Mouse (Mus musculus) kidney, embryonic 16.5 days (tissue): ENCODE results near the gene Cd47. TPM values are rescaled to one million over a fixed set of nuclear protein-coding genes. Genes with fewer than 3 reads are reported as not detected.

Source experiments
- ATAC-seq: fragments of 200-750 bp; cut with Nextera tagmentation; 2 replicates; pipeline ENCODE4 v1.8.0; 2017; ENCODE audit warnings: moderate TSS enrichment; ENCODE audit not compliant: low FRiP score, low TSS enrichment
- H3K27ac ChIP-seq: fragments of 300-500 bp; sonication (generic); 2 replicates; pipeline ENCODE4 v1.5.1; 2014; ENCODE audit warnings: low read length
- H3K27me3 ChIP-seq: fragments of 300-500 bp; sonication (generic); 2 replicates; pipeline ENCODE4 v1.6.1; 2014; ENCODE audit warnings: low read length, control low read depth, mixed read lengths; ENCODE audit not compliant: insufficient read depth
- H3K36me3 ChIP-seq: fragments of 300-500 bp; sonication (generic); 2 replicates; pipeline ENCODE4 v1.6.1; 2014; ENCODE audit warnings: low read length, control low read depth, mixed read lengths; ENCODE audit not compliant: insufficient read depth
- H3K4me1 ChIP-seq: fragments of 300-500 bp; sonication (generic); 2 replicates; pipeline ENCODE4 v1.6.1; 2014; ENCODE audit warnings: low read length, control low read depth, mixed read lengths; ENCODE audit not compliant: insufficient read depth
- H3K4me2 ChIP-seq: fragments of 300-500 bp; sonication (generic); replicated peaks from 2 replicates; pipeline ENCODE4 v1.6.1; 2014; ENCODE audit warnings: low read depth, low read length
- H3K4me3 ChIP-seq: fragments of 300-500 bp; sonication (generic); 2 replicates; pipeline ENCODE4 v1.5.1; 2014; ENCODE audit warnings: mild to moderate bottlenecking, low read length
- H3K9ac ChIP-seq: fragments of 300-500 bp; sonication (generic); replicated peaks from 2 replicates; pipeline ENCODE4 v1.6.1; 2014; ENCODE audit warnings: low read length
- H3K9me3 ChIP-seq: fragments of 300-500 bp; sonication (generic); 2 replicates; pipeline ENCODE4 v1.6.1; 2016; ENCODE audit warnings: low read length, control low read depth
- WGBS: fragments of 180-500 bp; shearing (Covaris S2); extraction: QIAGEN DNeasy Blood & Tissue Kit; methylation state at CpG from one replicate; pipeline ENCODE4 v1.1.7; 2014; 5-methylcytosine and 5-hydroxymethylcytosine counted together
- polyA plus RNA-seq: library from polyadenylated mRNA; unstranded; fragments of >200 nt; fragmentation: Nextera tagmentation; extraction: Ambion mirVana; gene quantifications from 2 replicates; pipeline ENCODE4 v1.2.1, GENCODE M21; 2015

The Cd47 gene
- polyA plus RNA-seq = 75.2 and 78.0 TPM in 2 replicates

DNA sequence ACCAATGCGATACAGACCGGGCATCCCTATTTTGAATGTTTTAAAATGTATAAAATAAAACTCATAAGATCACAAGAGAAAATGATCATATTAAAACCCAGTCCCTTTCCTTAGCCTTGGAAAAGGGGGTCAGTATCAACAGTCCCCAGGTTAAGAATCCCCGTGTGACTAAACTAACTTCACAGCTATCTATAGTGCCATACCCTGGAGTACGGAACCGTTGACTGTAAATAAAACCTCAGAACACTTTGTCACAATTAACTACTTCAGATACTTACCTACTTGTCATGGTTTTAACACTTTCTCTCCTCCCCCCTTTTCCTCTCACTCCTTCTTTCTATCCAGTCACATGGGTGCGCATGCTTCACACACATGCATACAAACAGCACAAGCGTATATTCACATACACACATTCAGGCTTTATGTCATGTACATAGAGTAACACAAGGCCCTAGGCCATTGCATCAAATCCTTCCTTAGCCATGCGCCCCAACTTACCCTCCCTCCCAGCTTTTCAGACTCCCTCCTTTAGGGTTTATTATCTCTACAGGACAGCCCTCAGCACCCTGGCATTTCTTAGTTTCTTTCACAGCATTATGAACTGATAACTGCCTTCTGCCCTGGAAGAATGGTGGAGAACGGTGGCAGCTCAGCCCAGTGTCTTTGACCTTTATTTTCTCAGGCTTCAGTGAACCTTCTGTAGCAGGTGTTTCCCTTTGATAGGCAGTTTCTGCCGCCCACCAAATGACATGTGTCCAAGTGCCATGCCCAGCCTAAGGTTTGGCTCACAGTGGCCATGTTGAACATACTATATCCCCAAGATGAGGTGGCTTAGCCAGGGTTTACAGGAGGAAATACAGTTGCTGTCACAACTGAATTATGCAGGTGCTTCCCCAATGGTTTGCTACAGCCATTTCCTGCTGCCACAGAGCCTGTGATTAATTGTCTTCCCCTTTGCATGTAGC is at the start of gene Cd47:
Gene Cd47, plus strand, starts transcription at position 937 of the 965 bp plus-strand sequence.
- WGBS = 65% methylated on average over 10 of the region's 10 CpGs
- H3K9me3 ChIP-seq = no peaks in the 10 kb centered on the region
- H3K27ac ChIP-seq = peak within 1 kb of the TSS; percentile 55
- peaks cover 13% of the 10 kb centered on the region for H3K4me1 ChIP-seq
- H3K4me2 ChIP-seq = no peak within 1 kb of the TSS; the same call in 1 of the 2 replicates
- H3K36me3 ChIP-seq = no peaks in the 10 kb centered on the region
- H3K4me3 ChIP-seq = no peak within 1 kb of the TSS
- ATAC-seq = peak; percentile 24; the same call in 1 of the 2 replicates
- H3K9ac ChIP-seq = no peak within 1 kb of the TSS
- no peaks in the 10 kb centered on the region for H3K27me3 ChIP-seq

DNA sequence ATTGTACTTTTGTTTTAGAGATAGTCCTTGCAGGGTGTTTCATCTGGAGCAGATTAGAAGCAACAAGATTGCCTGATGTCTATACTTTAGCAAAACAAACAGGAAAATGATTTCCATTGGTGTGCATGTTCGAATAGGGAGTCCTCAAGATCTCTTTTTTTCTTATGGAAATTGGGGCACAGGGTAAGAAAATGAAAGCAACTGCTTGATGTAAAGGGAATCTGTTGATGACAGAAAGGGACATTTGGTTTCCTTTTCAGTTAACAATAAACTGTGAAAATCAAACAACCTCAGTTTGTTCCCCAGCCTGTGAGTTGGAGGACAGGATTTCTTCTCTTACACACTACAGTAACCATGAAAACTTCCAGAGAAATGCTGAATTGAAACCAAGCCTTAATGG is 47.4 kb upstream of the Cd47 start:
- Histone ChIP-seq H3K27me3 (no peaks in the 10 kb centered on the region), H3K4me1 (0 out of 2 replicates have a peak, but pooled peaks cover 3% of the 10 kb centered on the region), H3K27ac (no peak overlapping the region), H3K4me3 (no peak overlapping the region), H3K36me3 (no peaks in the 10 kb centered on the region), H3K4me2 (no peak overlapping the region), H3K9me3 (no peaks in the 10 kb centered on the region), H3K9ac (no peak overlapping the region)
- WGBS = 79% methylated on average over 1 of the region's 1 CpGs
- ATAC-seq = no peak

DNA sequence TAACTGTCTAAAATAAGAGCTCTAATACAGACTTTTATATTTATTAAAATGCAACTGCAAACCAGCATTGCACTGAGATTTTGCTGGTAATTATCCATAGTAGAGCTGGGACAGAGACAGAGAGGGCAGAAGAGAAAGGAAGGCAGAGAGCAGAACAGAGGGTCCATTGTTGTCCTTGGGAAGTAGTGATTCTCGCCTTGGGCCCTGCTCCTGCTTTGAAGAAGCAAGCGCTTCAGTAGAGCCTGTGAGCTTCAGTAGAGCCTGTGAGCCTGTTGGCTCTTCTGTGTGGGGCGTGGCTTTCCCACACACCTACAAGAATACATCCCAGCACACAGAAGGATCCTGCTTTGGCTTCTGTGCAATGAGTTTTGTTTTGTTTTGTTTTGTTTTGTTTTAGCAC is 47.0 kb upstream of the Cd47 start:
- H3K9me3 ChIP-seq = no peaks in the 10 kb centered on the region
- H3K9ac ChIP-seq = no peak overlapping the region
- H3K27ac ChIP-seq = no peak overlapping the region
- no peaks in the 10 kb centered on the region for H3K27me3 ChIP-seq
- no peak for ATAC-seq
- no peak overlapping the region for H3K4me2 ChIP-seq
- H3K4me3 ChIP-seq = no peak overlapping the region
- WGBS = 46% methylated on average over 3 of the region's 3 CpGs
- 0 out of 2 replicates have a peak, but pooled peaks cover 3% of the 10 kb centered on the region for H3K4me1 ChIP-seq
- no peaks in the 10 kb centered on the region for H3K36me3 ChIP-seq

DNA sequence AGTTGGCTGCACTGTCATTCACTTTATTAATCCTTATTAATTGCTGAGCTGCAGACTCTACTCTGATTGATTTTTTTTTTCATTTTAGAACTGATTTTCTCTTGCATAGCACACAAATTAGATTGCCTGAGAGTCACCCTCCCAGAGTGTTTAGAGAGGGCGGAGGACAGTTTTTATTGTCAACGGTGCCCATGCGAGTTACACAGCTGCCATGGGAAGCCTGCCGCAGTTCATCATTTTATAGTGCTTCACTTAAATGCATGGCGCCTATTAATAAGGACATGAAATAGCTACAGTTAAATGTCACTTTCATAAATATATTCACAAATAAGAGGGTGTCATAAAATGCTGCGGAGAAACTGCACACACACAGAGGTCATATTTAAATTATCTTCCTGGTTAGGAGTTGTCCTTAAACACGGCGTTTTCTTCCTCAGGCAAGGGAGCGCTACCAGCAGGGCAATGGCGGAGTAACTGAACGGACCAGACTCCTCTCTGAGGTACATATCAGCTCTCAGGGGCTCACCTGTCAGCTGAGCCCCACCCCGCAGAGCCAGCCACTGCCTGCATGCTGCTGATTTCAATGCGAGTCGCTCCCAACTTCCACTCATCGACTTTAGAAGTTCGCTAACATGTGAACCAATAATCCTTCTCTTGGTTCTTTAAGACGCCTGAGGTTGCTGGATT is 39.7 kb upstream of the Cd47 start:
- Histone ChIP-seq H3K4me2 (no peak overlapping the region), H3K27ac (no peak overlapping the region), H3K4me1 (no peaks in the 10 kb centered on the region), H3K27me3 (no peaks in the 10 kb centered on the region), H3K9me3 (no peaks in the 10 kb centered on the region), H3K4me3 (no peak overlapping the region), H3K36me3 (no peaks in the 10 kb centered on the region), H3K9ac (no peak overlapping the region)
- 80% methylated on average over 17 of the region's 17 CpGs for WGBS
- ATAC-seq = no peak

DNA sequence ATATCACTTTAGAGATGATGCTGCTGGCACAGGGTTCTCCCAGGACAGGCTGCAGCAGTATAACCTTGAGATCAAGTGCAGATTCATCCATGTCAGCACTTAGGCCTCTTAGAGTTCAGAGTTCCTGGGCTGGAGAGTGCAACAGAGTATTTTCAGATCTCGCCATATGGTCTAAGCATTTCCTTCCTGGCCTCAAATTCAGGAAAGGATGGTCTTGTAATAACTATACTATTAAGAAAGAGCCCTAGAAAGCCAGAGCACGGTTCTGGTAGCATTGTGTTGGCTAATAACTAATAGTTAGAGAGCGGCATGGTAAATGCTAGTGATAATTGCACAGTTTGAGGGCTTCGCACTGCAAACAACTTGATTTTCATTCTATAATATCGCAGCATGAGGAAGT is 38.4 kb upstream of the Cd47 start:
- no peak overlapping the region for H3K4me3 ChIP-seq
- WGBS = 84% methylated on average over 5 of the region's 5 CpGs
- no peak overlapping the region for H3K4me2 ChIP-seq
- H3K36me3 ChIP-seq = no peaks in the 10 kb centered on the region
- no peak overlapping the region for H3K27ac ChIP-seq
- no peaks in the 10 kb centered on the region for H3K9me3 ChIP-seq
- H3K27me3 ChIP-seq = no peaks in the 10 kb centered on the region
- no peak overlapping the region for H3K9ac ChIP-seq
- ATAC-seq = no peak
- H3K4me1 ChIP-seq = no peaks in the 10 kb centered on the region

DNA sequence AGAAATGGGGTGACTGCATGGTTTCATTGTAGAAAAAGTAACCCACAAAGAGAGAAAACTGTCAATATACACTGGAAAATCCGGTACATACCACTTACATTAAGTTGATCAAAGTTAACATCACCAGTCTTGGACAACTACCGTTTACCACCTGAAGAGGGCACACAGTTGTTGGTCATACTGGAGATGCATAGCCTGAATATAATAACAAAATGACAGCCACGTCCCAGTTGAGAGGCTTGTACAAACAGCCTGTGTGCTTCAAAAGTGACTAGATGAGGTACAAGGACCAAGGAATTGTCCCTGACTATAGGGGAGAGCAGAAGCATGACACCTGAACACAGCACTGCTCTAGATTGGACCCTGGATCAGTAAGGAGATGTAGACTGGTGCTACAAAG is 34.0 kb upstream of the Cd47 start:
- WGBS = 61% methylated on average over 3 of the region's 3 CpGs
- Histone ChIP-seq H3K4me2 (no peak overlapping the region), H3K9ac (no peak overlapping the region), H3K4me3 (no peak overlapping the region), H3K9me3 (no peaks in the 10 kb centered on the region), H3K27me3 (no peaks in the 10 kb centered on the region), H3K27ac (no peak overlapping the region), H3K36me3 (no peaks in the 10 kb centered on the region), H3K4me1 (no peaks in the 10 kb centered on the region)
- ATAC-seq = no peak

DNA sequence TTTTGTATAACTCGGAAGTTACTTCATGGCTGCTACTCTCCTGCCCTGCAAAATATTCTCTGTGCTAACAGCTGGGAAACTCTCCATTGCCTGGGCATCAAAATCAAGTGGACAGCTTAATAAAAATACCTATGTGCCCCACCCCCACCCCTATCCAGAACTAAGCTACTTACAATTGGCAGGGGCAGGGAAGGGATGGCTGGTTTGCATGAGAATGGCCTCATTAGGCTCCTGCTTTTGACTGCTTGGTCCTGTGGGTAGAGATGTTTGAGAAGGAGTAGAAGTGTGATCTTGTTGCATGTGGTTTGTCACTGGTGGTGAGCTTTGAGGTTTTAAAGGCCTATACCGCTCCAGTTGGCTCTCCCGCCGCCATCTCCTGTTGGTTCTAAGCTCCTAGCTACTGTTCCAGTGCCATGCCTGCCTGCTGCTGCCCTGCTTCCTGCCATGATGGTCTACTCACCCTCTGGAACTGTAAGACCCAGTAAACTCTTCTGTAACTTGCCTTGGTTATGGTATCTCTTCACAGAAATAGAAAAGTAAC is 31.8 kb upstream of the Cd47 start:
- no peak for ATAC-seq
- Histone ChIP-seq H3K4me1 (no peaks in the 10 kb centered on the region), H3K36me3 (no peaks in the 10 kb centered on the region), H3K9ac (no peak overlapping the region), H3K4me2 (no peak overlapping the region), H3K27me3 (no peaks in the 10 kb centered on the region), H3K27ac (no peak overlapping the region), H3K9me3 (no peaks in the 10 kb centered on the region), H3K4me3 (no peak overlapping the region)
- WGBS = 93% methylated on average over 4 of the region's 4 CpGs

DNA sequence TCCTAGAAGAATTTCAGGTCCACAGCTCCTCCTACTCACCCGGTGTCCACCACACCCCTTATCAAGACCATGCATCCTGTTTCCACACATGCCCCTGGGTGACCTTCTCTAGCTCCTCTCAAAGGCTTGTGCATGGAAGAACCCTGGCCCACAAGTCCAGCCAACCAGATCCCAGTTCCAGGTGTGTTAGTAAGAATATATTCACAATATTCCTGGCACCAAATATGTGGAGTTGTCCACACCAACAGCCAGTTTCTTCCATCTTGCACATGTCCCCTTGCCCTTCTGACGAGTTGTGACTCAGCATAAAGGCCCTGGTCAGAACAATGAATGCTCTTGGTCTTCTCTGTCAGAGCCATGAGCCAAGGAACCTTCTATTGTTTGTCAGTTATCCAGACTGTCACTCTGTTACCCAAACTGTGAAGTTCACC is 30.5 kb upstream of the Cd47 start:
- no peak overlapping the region for H3K27ac ChIP-seq
- H3K4me2 ChIP-seq = no peak overlapping the region
- no peak overlapping the region for H3K4me3 ChIP-seq
- H3K4me1 ChIP-seq = no peaks in the 10 kb centered on the region
- 81% methylated on average over 2 of the region's 2 CpGs for WGBS
- no peaks in the 10 kb centered on the region for H3K36me3 ChIP-seq
- H3K27me3 ChIP-seq = no peaks in the 10 kb centered on the region
- H3K9ac ChIP-seq = no peak overlapping the region
- no peak for ATAC-seq
- H3K9me3 ChIP-seq = no peaks in the 10 kb centered on the region

DNA sequence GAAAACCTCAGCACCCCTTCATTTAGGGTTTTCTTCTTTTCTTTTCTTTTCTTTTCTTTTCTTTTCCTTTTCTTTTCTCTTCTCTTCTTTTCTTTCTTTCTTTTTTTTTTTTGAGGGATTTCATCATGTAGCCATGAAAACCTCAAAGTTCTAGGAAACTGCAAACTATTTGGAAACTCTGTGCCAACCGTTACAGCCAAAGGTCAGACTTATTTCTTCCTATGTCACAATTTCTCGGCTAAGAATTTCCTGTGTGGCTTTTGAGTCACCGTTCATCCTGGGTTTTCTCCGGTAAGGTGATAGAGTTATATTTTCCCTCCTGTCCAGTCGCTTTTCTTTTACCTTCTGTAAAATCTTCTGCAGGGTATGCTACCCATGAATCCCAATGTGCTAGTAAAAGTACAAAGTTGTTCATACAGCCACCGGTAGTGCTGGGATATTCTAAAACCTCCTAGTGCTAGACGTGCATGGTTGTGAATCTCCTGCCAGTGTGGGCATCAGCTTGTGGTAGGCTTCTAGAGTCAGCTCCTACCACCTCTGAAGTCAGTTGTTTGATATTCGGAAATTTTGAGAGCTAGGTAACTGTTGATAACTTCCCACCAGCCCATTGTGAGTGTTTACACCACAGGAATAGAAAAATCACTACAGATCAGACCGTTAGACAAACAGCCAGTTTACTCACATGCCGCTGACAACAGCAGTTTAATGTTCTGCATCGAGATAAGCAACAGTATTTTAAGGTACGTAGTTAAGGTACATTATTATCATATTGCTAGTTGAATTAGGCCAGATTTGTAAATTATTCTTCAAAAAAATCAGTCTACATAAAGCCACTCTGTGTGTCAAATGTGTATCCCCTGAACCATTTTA is 29.8 kb upstream of the Cd47 start:
- ATAC-seq = no peak
- no peaks in the 10 kb centered on the region for H3K27me3 ChIP-seq
- no peak overlapping the region for H3K4me3 ChIP-seq
- H3K9me3 ChIP-seq = no peaks in the 10 kb centered on the region
- H3K36me3 ChIP-seq = no peaks in the 10 kb centered on the region
- WGBS = 83% methylated on average over 12 of the region's 12 CpGs
- H3K4me1 ChIP-seq = no peaks in the 10 kb centered on the region
- H3K9ac ChIP-seq = no peak overlapping the region
- H3K4me2 ChIP-seq = no peak overlapping the region
- no peak overlapping the region for H3K27ac ChIP-seq
